In genomic region chr10:110192881-110193280, GRCm38 (mm10) we compare ENCODE assay signal across 9 mouse cellular contexts.
DNase-seq lines count a peak whose midpoint lies in the region; ATAC-seq lines count a peak whose summit lies in the region.
"Had no signal": no experiment of that assay in that cellular context is flagged by ENCODE, and none has a peak within 500 bp of the region (broad histone marks: within the 10 kb centered on the region; RNA-seq: fewer than 3 reads in every experiment).

No protein-coding gene starts in this region.

- H3K4me3 ChIP-seq in hindbrain, embryonic 11.5 days (ENCODE audit: low read depth, low read length): no peak overlapping the region
- H3K4me3 ChIP-seq in midbrain, embryonic 16.5 days (ENCODE audit: low read depth, low read length): no peak overlapping the region
- H3K4me3 ChIP-seq: heart, embryonic 15.5 days had no signal

- H3K27me3 ChIP-seq in hindbrain, embryonic 11.5 days (ENCODE audit: control insufficient read depth, insufficient read depth, low read length): no peaks in the 10 kb centered on the region
- H3K27me3 ChIP-seq in midbrain, embryonic 16.5 days (ENCODE audit: control insufficient read depth, insufficient read depth, low read depth, low read length): no peaks in the 10 kb centered on the region
- H3K27me3 ChIP-seq: heart, embryonic 15.5 days had no signal

- no peaks in the 10 kb centered on the region for H3K4me1 ChIP-seq in hindbrain, embryonic 11.5 days (replicated peaks; ENCODE audit: control insufficient read depth, insufficient read depth, low read length)
- peaks cover 10% of the 10 kb centered on the region for H3K4me1 ChIP-seq in midbrain, embryonic 16.5 days (ENCODE audit: control insufficient read depth, insufficient read depth, low read length)

- H3K4me2 ChIP-seq in hindbrain, embryonic 11.5 days (replicated peaks; ENCODE audit: low read depth, low read length): no peak overlapping the region
- H3K4me2 ChIP-seq in midbrain, embryonic 16.5 days (ENCODE audit: low read length): no peak overlapping the region
- H3K4me2 ChIP-seq: heart, embryonic 15.5 days had no signal

- peak; percentile 20 for DNase-seq in layer of hippocampus, adult 9-11 months
- no peak for DNase-seq in layer of hippocampus, postnatal 25 days (ENCODE audit: extremely low spot score in 1 of 2, low spot score in 1 of 2)
- DNase-seq in cerebellum, adult 8-10 months: peak; percentile 29
- DNase-seq in hindbrain, embryonic 11.5 days (ENCODE audit: low spot score): peak; percentile 16
- DNase-seq in adrenal gland, postnatal 4 days (ENCODE audit: low spot score in 2 of 2): no peak
- DNase-seq in kidney, adult 9 months: no peak
- DNase-seq in yolk sac, embryonic 10.5 days (ENCODE audit: low spot score): no peak

- ATAC-seq in hindbrain, embryonic 11.5 days (ENCODE audit: low FRiP score): no peak
- ATAC-seq in midbrain, embryonic 16.5 days: no peak

- H3K27ac ChIP-seq in hindbrain, embryonic 11.5 days (ENCODE audit: low read depth, low read length): no peak overlapping the region
- peak overlapping the region; percentile 47; the same call in 1 of the 2 replicates for H3K27ac ChIP-seq in midbrain, embryonic 16.5 days (ENCODE audit: low read length)

- no peaks in the 10 kb centered on the region for H3K9me3 ChIP-seq in hindbrain, embryonic 11.5 days (ENCODE audit: control insufficient read depth, low read length)
- no peaks in the 10 kb centered on the region for H3K9me3 ChIP-seq in midbrain, embryonic 16.5 days (replicated peaks; ENCODE audit: control insufficient read depth, low read length, poor library complexity, severe bottlenecking)
- H3K9me3 ChIP-seq: heart, embryonic 15.5 days had no signal

- no peaks in the 10 kb centered on the region for H3K36me3 ChIP-seq in hindbrain, embryonic 11.5 days (ENCODE audit: control insufficient read depth, insufficient read depth, low read length)
- H3K36me3 ChIP-seq in midbrain, embryonic 16.5 days (ENCODE audit: control insufficient read depth, insufficient read depth, low read length): no peaks in the 10 kb centered on the region
- H3K36me3 ChIP-seq: heart, embryonic 15.5 days had no signal

- no peak overlapping the region for H3K9ac ChIP-seq in hindbrain, embryonic 11.5 days (ENCODE audit: low read depth, low read length)
- no peak overlapping the region for H3K9ac ChIP-seq in midbrain, embryonic 16.5 days (ENCODE audit: low read depth, low read length)
- H3K9ac ChIP-seq: heart, embryonic 15.5 days had no signal

- 39% methylated on average over 4 of the region's 4 CpGs for WGBS in hindbrain, embryonic 11.5 days
- WGBS in midbrain, embryonic 16.5 days: 40% methylated on average over 4 of the region's 4 CpGs

Comparison
In these comparisons a context has a peak if more than half of its experiments do, and no peak if none do; other contexts are left out.
1. DNase-seq: peak in layer of hippocampus, adult 9-11 months (single experiment), cerebellum, adult 8-10 months (single experiment) and hindbrain, embryonic 11.5 days (single experiment); none in layer of hippocampus, postnatal 25 days (0 of 2), adrenal gland, postnatal 4 days (0 of 2), kidney, adult 9 months (single experiment) and yolk sac, embryonic 10.5 days (single experiment).